Mouse (Mus musculus): ENCODE results near the gene Megf6.

GRCm38 (mm10) chr4:154297761-154298160, 127.2 kb downstream of the Megf6 start:
- TF ChIP-seq POLR2A (IDR thresholded peaks at IDR 0.05; ENCODE audit: low read depth, low read length) (no peak), ZC3H11A (IDR thresholded peaks at IDR 0.05; ENCODE audit: low read depth, low read length) (no peak), NRF1 (IDR thresholded peaks at IDR 0.05; ENCODE audit: low read depth, low read length) (no peak), MAX (IDR thresholded peaks at IDR 0.05; ENCODE audit: low read length) (no peak), CTCF (conservative IDR thresholded peaks at IDR 0.05 in 1 of 2, IDR thresholded peaks at IDR 0.05 in 1 of 2; ENCODE audit: low read depth in 2 of 2, low read length in 2 of 2) (no peak), KAT2A (IDR thresholded peaks at IDR 0.05; ENCODE audit: insufficient replicate concordance, low read length) (no peak), RCOR1 (conservative IDR thresholded peaks at IDR 0.05; ENCODE audit: low read depth, low read length) (no peak), CHD1 (IDR thresholded peaks at IDR 0.05; ENCODE audit: low read depth, low read length) (no peak), CHD2 (IDR thresholded peaks at IDR 0.05; ENCODE audit: low read length) (no peak), ZMIZ1 (IDR thresholded peaks at IDR 0.05; ENCODE audit: low read depth, low read length) (no peak), MAFK (IDR thresholded peaks at IDR 0.05; ENCODE audit: insufficient replicate concordance, low read length) (no peak), HCFC1 (IDR thresholded peaks at IDR 0.05; ENCODE audit: low read depth, low read length) (no peak), BHLHE40 (IDR thresholded peaks at IDR 0.05; ENCODE audit: low read depth, low read length) (no peak)

Measured in CH12.LX (cell line).